Mouse (Mus musculus): Measurements from ENCODE around the gene Axin2. TPM values are rescaled to one million over a fixed set of nuclear protein-coding genes. Genes with fewer than 3 reads are reported as not detected.
A peak's percentile ranks its signal among the peaks of the same experiment; 100 is the strongest.

Axin2 gene
- total and polyA plus RNA-seq, 3 experiments = 14.2 to 29.9 (median 16.6) TPM

- no peak for DNase-seq (ENCODE audit: extremely low read depth)
- in situ Hi-C loops (cut with MboI; ENCODE audit: low pct_ligation_motif_present, low pct_unique_long_range_greater_than_20kb, low sequenced_read_pairs) = no loop called here
- Histone ChIP-seq H3K79me2 (replicated peaks; ENCODE audit: control insufficient read depth, extremely low read depth, insufficient read depth, poor library complexity, severe bottlenecking) (no peaks in the 10 kb centered on the region), H3K9ac (ENCODE audit: insufficient read depth, low read depth) (no peak overlapping the region), H3K27ac (ENCODE audit: insufficient read depth, low read depth) (no peak overlapping the region), H3K4me1 (ENCODE audit: control insufficient read depth in 1 of 2, insufficient read depth in 2 of 2) (peaks cover 4 to 28% of the 10 kb centered on the region in 2 experiments; a peak in 3 of 4 replicates), H3K36me3 (replicated peaks in 1 of 2; ENCODE audit: control insufficient read depth in 1 of 2, insufficient read depth in 1 of 2, low read length in 1 of 2) (no peaks in the 10 kb centered on the region), H3K9me3 (replicated peaks; ENCODE audit: low read length) (no peaks in the 10 kb centered on the region), H3K27me3 (replicated peaks) (no peaks in the 10 kb centered on the region), H3K4me3 (replicated peaks in 1 of 3; ENCODE audit: low read depth in 2 of 3, low read length in 2 of 3, poor library complexity in 1 of 3) (no peak overlapping the region), H3K4me2 (ENCODE audit: insufficient read depth, low read depth, poor library complexity, severe bottlenecking) (no peak overlapping the region)
- dilution Hi-C loops (cut with MboI; ENCODE audit: extremely low pct_ligation_motif_present, extremely low pct_unique_long_range_greater_than_20kb, low sequenced_read_pairs) = no loop called here
- TF ChIP-seq RAD21 (IDR thresholded peaks at IDR 0.05; ENCODE audit: low read depth, low read length) (peak; percentile 44), MAFK (IDR thresholded peaks at IDR 0.05; ENCODE audit: insufficient replicate concordance, low read length) (no peak), MXI1 (IDR thresholded peaks at IDR 0.05; ENCODE audit: low read depth, low read length) (no peak), ELF1 (IDR thresholded peaks at IDR 0.05; ENCODE audit: low read depth, low read length) (no peak), ETS1 (conservative IDR thresholded peaks at IDR 0.05; ENCODE audit: low read depth, low read length) (no peak), NRF1 (IDR thresholded peaks at IDR 0.05; ENCODE audit: low read depth, low read length) (no peak), UBTF (IDR thresholded peaks at IDR 0.05; ENCODE audit: low read depth, low read length) (no peak), E2F4 (IDR thresholded peaks at IDR 0.05; ENCODE audit: insufficient replicate concordance, low read depth, low read length) (no peak), HCFC1 (IDR thresholded peaks at IDR 0.05; ENCODE audit: low read depth, low read length) (no peak), MAZ (IDR thresholded peaks at IDR 0.05; ENCODE audit: low read depth, low read length) (no peak), SMC3 (IDR thresholded peaks at IDR 0.05; ENCODE audit: low read depth, low read length) (peak; percentile 70), MYC (IDR thresholded peaks at IDR 0.05; ENCODE audit: low read depth, low read length) (no peak), RCOR1 (conservative IDR thresholded peaks at IDR 0.05; ENCODE audit: low read depth, low read length) (no peak), USF1 (IDR thresholded peaks at IDR 0.05; ENCODE audit: low read depth, low read length) (no peak), ZKSCAN1 (IDR thresholded peaks at IDR 0.05; ENCODE audit: borderline replicate concordance, low read depth, low read length) (no peak), MAX (IDR thresholded peaks at IDR 0.05; ENCODE audit: low read length) (no peak), ZC3H11A (IDR thresholded peaks at IDR 0.05; ENCODE audit: low read depth, low read length) (no peak), POLR2A (IDR thresholded peaks at IDR 0.05; ENCODE audit: low read depth, low read length) (no peak), IRF4 (IDR thresholded peaks at IDR 0.05; ENCODE audit: low read depth, low read length) (no peak), NELFE (IDR thresholded peaks at IDR 0.05; ENCODE audit: low read depth, low read length) (no peak), JUN (IDR thresholded peaks at IDR 0.05; ENCODE audit: insufficient read depth, low read depth, low read length) (no peak), CTCF (conservative IDR thresholded peaks at IDR 0.05 in 1 of 2, IDR thresholded peaks at IDR 0.05 in 1 of 2; ENCODE audit: low read depth in 2 of 2, low read length in 2 of 2) (peak; percentile 71), POLR2AphosphoS2 (IDR thresholded peaks at IDR 0.05; ENCODE audit: low read depth, low read length) (no peak), TCF12 (IDR thresholded peaks at IDR 0.05; ENCODE audit: low read depth, low read length) (0 out of 2 replicates have a peak, but pooled peaks have one; percentile 29), GABPA (IDR thresholded peaks at IDR 0.05; ENCODE audit: insufficient replicate concordance, low read depth, low read length) (no peak), KAT2A (IDR thresholded peaks at IDR 0.05; ENCODE audit: insufficient replicate concordance, low read length) (no peak), PAX5 (IDR thresholded peaks at IDR 0.05; ENCODE audit: low read length) (no peak), SIN3A (IDR thresholded peaks at IDR 0.05; ENCODE audit: low read length) (no peak), BHLHE40 (IDR thresholded peaks at IDR 0.05; ENCODE audit: low read depth, low read length) (no peak), MEF2A (IDR thresholded peaks at IDR 0.05; ENCODE audit: borderline replicate concordance, low read depth, low read length) (0 out of 2 replicates have a peak, but pooled peaks have one; percentile 18), JUND (conservative IDR thresholded peaks at IDR 0.05; ENCODE audit: low read depth, low read length) (no peak), USF2 (conservative IDR thresholded peaks at IDR 0.05; ENCODE audit: low read depth, low read length) (no peak), ZMIZ1 (IDR thresholded peaks at IDR 0.05; ENCODE audit: low read depth, low read length) (0 out of 2 replicates have a peak, but pooled peaks have one; percentile 34), ZNF384 (IDR thresholded peaks at IDR 0.05; ENCODE audit: low read depth, low read length) (no peak), CHD2 (IDR thresholded peaks at IDR 0.05; ENCODE audit: low read length) (no peak), EP300 (IDR thresholded peaks at IDR 0.05; ENCODE audit: low read length) (no peak), TBP (conservative IDR thresholded peaks at IDR 0.05; ENCODE audit: low read depth, low read length) (no peak)
Measured at GRCm38 (mm10) chr11:108889121-108889520, 31.0 kb upstream of the Axin2 start.
